Mouse (Mus musculus): ENCODE data around the gene Ppan. TPM values are rescaled to one million over a fixed set of nuclear protein-coding genes. Genes with fewer than 3 reads are reported as not detected.
A peak's percentile ranks its signal among the peaks of the same experiment; 100 is the strongest.

Ppan gene
- polyA plus RNA-seq (2015; fragmentation: Nextera tagmentation; extraction: Ambion mirVana), result 32.4 and 32.5 TPM in 2 replicates

DNA sequence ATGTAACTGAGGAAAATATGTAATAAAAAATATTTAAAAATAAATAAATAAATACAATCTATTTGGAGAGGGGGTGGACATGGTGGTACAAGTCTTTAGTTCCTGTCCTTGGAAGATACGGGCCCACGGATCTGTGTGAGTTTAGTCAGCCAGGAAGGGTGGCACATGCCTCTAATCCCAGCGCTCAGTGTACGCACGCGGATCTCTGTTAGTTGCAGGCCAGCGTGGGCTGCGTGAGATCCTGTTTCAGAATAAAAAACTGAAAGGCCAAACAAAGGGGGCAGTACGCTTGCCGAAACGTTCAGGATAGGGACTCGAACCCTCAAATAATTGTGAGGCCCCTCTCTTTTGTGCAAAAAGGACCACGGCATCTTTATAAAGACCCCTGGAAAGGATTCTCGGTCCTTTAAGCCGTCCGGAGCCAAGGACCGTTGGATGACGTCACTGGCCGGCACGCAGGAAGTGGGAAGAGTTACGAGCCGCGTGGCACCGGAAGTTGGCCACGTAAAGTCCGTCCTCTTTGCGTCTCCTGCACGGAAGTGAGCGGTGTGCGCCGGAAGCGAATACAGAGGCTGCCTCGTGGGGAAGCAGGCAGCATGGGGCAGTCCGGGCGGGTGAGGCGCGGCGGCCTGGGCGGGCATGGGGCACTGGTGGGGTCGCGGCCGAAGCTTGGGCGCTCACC lies at the start of gene Ppan:
Ppan (plus strand) TSS at position 472 of the 682 bp plus-strand sequence.
- peaks cover 8% of the 10 kb centered on the region for H3K4me1 ChIP-seq (ENCODE audit: insufficient read depth)
- peak within 1 kb of the TSS; percentile 86 for H3K4me2 ChIP-seq (ENCODE audit: low read depth, low read length)
- no peaks in the 10 kb centered on the region for H3K9me3 ChIP-seq (ENCODE audit: low read length)
- peak within 1 kb of the TSS; percentile 89 for H3K27ac ChIP-seq (ENCODE audit: low read depth)
- peaks cover 35% of the 10 kb centered on the region for H3K36me3 ChIP-seq (replicated peaks; ENCODE audit: insufficient read depth, low read length)
- ATAC-seq (peak; percentile 94), DNase-seq (peak; percentile 94)
- H3K4me3 ChIP-seq (ENCODE audit: low read depth, low read length), result peak within 1 kb of the TSS; percentile 67
- no peak for TF ChIP-seq EP300 (IDR thresholded peaks at IDR 0.05; ENCODE audit: low read depth)
- peak; percentile 14; the same call in 1 of the 2 replicates for TF ChIP-seq CTCF (IDR thresholded peaks at IDR 0.05; ENCODE audit: low read depth)
- H3K27me3 ChIP-seq (ENCODE audit: insufficient read depth, low read length), result no peaks in the 10 kb centered on the region
- WGBS (ENCODE audit: insufficient replicate concordance), result under 1% methylated on average over 43 of the region's 43 CpGs
- H3K9ac ChIP-seq (replicated peaks), result peak within 1 kb of the TSS; percentile 82

DNA sequence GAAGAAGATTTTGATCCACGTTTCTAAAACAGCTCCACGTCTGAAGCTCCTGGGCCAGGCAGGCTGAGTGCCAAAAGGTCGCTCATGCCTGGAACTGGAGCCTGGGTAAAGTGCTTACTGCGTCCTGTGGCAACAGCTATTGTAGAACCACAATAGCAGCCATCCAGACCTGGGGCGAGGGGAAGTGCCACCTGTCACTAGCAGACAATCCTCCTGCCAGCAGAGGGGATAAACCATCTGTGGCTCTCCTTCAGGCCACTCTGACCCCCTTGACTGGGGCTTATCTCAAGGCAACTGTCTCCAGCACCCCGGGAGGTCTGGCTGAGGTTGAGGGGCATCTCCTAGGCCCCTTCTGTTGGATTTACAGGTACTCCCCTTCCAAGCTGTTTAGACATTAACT lies 49.0 kb upstream of the Ppan start:
- H3K9me3 ChIP-seq (ENCODE audit: low read length), result no peaks in the 10 kb centered on the region
- H3K9ac ChIP-seq (replicated peaks), result no peak overlapping the region
- H3K27ac ChIP-seq (ENCODE audit: low read depth), result no peak overlapping the region
- 52% methylated on average over 6 of the region's 6 CpGs for WGBS (ENCODE audit: insufficient replicate concordance)
- ATAC-seq, result no peak
- DNase-seq, result no peak
- no peak overlapping the region for H3K4me3 ChIP-seq (ENCODE audit: low read depth, low read length)
- no peaks in the 10 kb centered on the region for H3K27me3 ChIP-seq (ENCODE audit: insufficient read depth, low read length)
- H3K4me1 ChIP-seq (ENCODE audit: insufficient read depth), result no peaks in the 10 kb centered on the region
- no peak overlapping the region for H3K4me2 ChIP-seq (ENCODE audit: low read depth, low read length)
- H3K36me3 ChIP-seq (replicated peaks; ENCODE audit: insufficient read depth, low read length), result no peaks in the 10 kb centered on the region
- no peak for TF ChIP-seq CTCF (IDR thresholded peaks at IDR 0.05; ENCODE audit: low read depth)
- no peak for TF ChIP-seq EP300 (IDR thresholded peaks at IDR 0.05; ENCODE audit: low read depth)

DNA sequence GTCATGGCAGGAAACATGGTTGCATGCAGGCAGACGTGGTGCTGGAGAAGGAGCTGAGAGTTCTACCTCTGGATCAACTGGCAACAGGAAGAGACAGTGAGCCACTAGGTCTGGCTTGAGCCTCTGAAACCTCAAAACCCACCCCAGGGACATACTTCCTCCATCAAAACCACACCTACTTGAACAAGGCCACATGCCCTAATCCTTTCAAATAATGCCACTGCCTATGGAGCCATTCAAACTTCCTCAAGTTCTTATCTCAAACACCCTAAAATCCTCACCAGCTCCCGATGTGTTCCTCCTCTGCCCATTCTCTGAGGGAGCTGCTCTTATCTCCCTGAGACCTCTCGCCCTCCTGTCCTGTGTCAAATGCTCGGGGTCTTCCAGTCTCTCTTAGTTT lies 45.8 kb upstream of the Ppan start:
- no peaks in the 10 kb centered on the region for H3K27me3 ChIP-seq (ENCODE audit: insufficient read depth, low read length)
- no peaks in the 10 kb centered on the region for H3K4me1 ChIP-seq (ENCODE audit: insufficient read depth)
- no peak for DNase-seq
- H3K4me3 ChIP-seq (ENCODE audit: low read depth, low read length), result no peak overlapping the region
- no peak overlapping the region for H3K9ac ChIP-seq (replicated peaks)
- H3K9me3 ChIP-seq (ENCODE audit: low read length), result no peaks in the 10 kb centered on the region
- 24% methylated on average over 4 of the region's 4 CpGs for WGBS (ENCODE audit: insufficient replicate concordance)
- TF ChIP-seq EP300 (IDR thresholded peaks at IDR 0.05; ENCODE audit: low read depth) (no peak), CTCF (IDR thresholded peaks at IDR 0.05; ENCODE audit: low read depth) (no peak)
- no peaks in the 10 kb centered on the region for H3K36me3 ChIP-seq (replicated peaks; ENCODE audit: insufficient read depth, low read length)
- no peak for ATAC-seq
- H3K27ac ChIP-seq (ENCODE audit: low read depth), result no peak overlapping the region
- no peak overlapping the region for H3K4me2 ChIP-seq (ENCODE audit: low read depth, low read length)

DNA sequence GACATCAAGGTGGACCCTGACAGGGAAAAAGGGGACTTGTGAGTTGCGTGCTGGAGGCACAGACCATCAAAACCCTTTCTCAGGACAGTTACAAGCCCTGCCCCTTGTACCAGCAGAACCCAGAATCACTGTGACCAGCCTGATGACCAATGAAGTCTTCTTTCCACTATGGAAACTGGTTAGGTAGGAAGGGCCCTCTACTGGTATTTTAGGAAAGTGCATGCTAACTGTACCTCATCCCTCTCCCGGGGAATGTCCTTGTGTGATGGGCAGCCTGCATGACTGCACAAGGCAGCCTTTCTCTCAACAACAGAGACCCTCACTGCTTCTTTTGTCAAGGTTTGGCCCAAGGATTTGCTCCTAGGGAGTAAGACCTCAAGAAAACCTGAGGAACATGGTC lies 45.3 kb upstream of the Ppan start:
- WGBS (ENCODE audit: insufficient replicate concordance), result 17% methylated on average over 2 of the region's 2 CpGs
- Histone ChIP-seq H3K27ac (ENCODE audit: low read depth) (no peak overlapping the region), H3K36me3 (replicated peaks; ENCODE audit: insufficient read depth, low read length) (no peaks in the 10 kb centered on the region), H3K4me2 (ENCODE audit: low read depth, low read length) (no peak overlapping the region), H3K4me1 (ENCODE audit: insufficient read depth) (no peaks in the 10 kb centered on the region), H3K9ac (replicated peaks) (no peak overlapping the region), H3K4me3 (ENCODE audit: low read depth, low read length) (no peak overlapping the region), H3K27me3 (ENCODE audit: insufficient read depth, low read length) (no peaks in the 10 kb centered on the region), H3K9me3 (ENCODE audit: low read length) (no peaks in the 10 kb centered on the region)
- DNase-seq, result no peak
- ATAC-seq, result no peak
- peak; percentile 59 for TF ChIP-seq CTCF (IDR thresholded peaks at IDR 0.05; ENCODE audit: low read depth)
- TF ChIP-seq EP300 (IDR thresholded peaks at IDR 0.05; ENCODE audit: low read depth), result no peak

DNA sequence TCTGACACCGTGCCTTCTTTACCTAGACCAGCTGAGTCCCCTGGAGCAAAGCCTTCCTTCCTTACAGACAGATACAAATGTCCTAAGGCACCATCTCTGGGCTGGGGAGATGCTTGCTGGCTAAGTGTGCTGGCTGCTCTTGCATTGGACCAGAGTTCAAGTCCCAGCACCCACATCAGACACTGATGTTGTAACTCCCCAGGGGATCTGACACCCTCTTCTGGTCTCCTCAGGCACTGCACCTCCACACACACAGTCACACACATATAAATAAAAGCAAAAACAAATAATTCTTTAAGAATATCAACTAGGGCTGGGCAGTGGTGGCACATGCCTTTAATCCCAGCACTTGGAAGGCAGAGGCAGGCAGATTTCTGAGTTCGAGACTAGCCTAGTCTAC lies 37.8 kb upstream of the Ppan start:
- DNase-seq, result no peak
- WGBS (ENCODE audit: insufficient replicate concordance), result 83% methylated on average over 2 of the region's 2 CpGs
- H3K9me3 ChIP-seq (ENCODE audit: low read length), result no peaks in the 10 kb centered on the region
- H3K27me3 ChIP-seq (ENCODE audit: insufficient read depth, low read length), result no peaks in the 10 kb centered on the region
- no peak overlapping the region for H3K9ac ChIP-seq (replicated peaks)
- no peaks in the 10 kb centered on the region for H3K4me1 ChIP-seq (ENCODE audit: insufficient read depth)
- H3K4me3 ChIP-seq (ENCODE audit: low read depth, low read length), result no peak overlapping the region
- H3K36me3 ChIP-seq (replicated peaks; ENCODE audit: insufficient read depth, low read length), result no peaks in the 10 kb centered on the region
- no peak for ATAC-seq
- no peak overlapping the region for H3K27ac ChIP-seq (ENCODE audit: low read depth)
- TF ChIP-seq CTCF (IDR thresholded peaks at IDR 0.05; ENCODE audit: low read depth), result no peak
- no peak for TF ChIP-seq EP300 (IDR thresholded peaks at IDR 0.05; ENCODE audit: low read depth)
- H3K4me2 ChIP-seq (ENCODE audit: low read depth, low read length), result no peak overlapping the region

DNA sequence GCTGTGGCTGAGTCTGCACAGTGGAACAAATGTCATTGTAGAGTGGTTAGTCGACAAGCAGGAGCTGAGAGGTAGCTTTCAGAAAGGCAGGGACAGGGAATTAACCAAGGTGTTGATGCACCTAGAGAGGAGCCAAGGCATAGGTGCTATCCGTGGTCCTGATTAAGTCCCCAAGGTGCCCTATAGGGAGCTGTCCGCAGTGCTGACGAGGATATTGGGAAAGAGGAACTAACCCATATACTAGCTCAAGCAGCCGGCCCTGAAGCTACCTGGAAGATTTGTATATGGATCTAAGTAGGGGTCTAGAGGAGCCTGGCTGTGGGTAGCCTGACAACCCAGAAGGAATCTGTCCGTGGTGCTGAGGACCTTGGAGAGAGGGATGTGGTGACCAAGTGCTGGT lies 30.8 kb upstream of the Ppan start:
- WGBS (ENCODE audit: insufficient replicate concordance), result 7% methylated on average over 6 of the region's 6 CpGs
- H3K9me3 ChIP-seq (ENCODE audit: low read length), result no peaks in the 10 kb centered on the region
- H3K27ac ChIP-seq (ENCODE audit: low read depth), result no peak overlapping the region
- DNase-seq (peak; percentile 85), ATAC-seq (peak; percentile 67)
- H3K4me2 ChIP-seq (ENCODE audit: low read depth, low read length), result no peak overlapping the region
- no peaks in the 10 kb centered on the region for H3K27me3 ChIP-seq (ENCODE audit: insufficient read depth, low read length)
- H3K36me3 ChIP-seq (replicated peaks; ENCODE audit: insufficient read depth, low read length), result no peaks in the 10 kb centered on the region
- no peaks in the 10 kb centered on the region for H3K4me1 ChIP-seq (ENCODE audit: insufficient read depth)
- H3K9ac ChIP-seq (replicated peaks), result no peak overlapping the region
- no peak overlapping the region for H3K4me3 ChIP-seq (ENCODE audit: low read depth, low read length)
- TF ChIP-seq EP300 (IDR thresholded peaks at IDR 0.05; ENCODE audit: low read depth) (no peak), CTCF (IDR thresholded peaks at IDR 0.05; ENCODE audit: low read depth) (no peak)

Measured in liver, postnatal 0 days (tissue).